Mouse (Mus musculus): ENCODE results near the gene Ffar3. TPM values are rescaled to one million over a fixed set of nuclear protein-coding genes. Genes with fewer than 3 reads are reported as not detected.
"Not testable (repeated sequence)": the region's sequence is repeated elsewhere in the genome, so short reads cannot be mapped to it uniquely, and the experiment has no call there.

The Ffar3 gene
- total and polyA plus RNA-seq, 2 experiments from 2014 or later, result 0.05 to 0.09 TPM

GRCm38 (mm10) chr7:30832261-30832660, 23.7 kb downstream of the Ffar3 start:
- no peak overlapping the region for H3K27ac ChIP-seq
- H3K27me3 ChIP-seq (ENCODE audit: insufficient read depth, low read length), result no peaks in the 10 kb centered on the region
- WGBS, result 70% methylated on average over 12 of the region's 17 CpGs
- H3K36me3 ChIP-seq (ENCODE audit: insufficient read depth, low read length), result no peaks in the 10 kb centered on the region
- H3K9ac ChIP-seq (replicated peaks; ENCODE audit: low read length), result no peak overlapping the region
- TF ChIP-seq CTCF (IDR thresholded peaks at IDR 0.05; ENCODE audit: low read depth), result no peak
- H3K4me3 ChIP-seq (ENCODE audit: low read length), result no peak overlapping the region
- no peaks in the 10 kb centered on the region for H3K4me1 ChIP-seq (ENCODE audit: insufficient read depth, low read length)
- no peak for DNase-seq (ENCODE audit: low spot score)
- ATAC-seq, result no peak
- no peaks in the 10 kb centered on the region for H3K9me3 ChIP-seq (ENCODE audit: low read length)
- H3K4me2 ChIP-seq (ENCODE audit: low read depth, low read length), result no peak overlapping the region

GRCm38 (mm10) chr7:30829428-30829827, 26.6 kb downstream of the Ffar3 start:
- Histone ChIP-seq H3K27ac (no peak overlapping the region), H3K9ac (replicated peaks; ENCODE audit: low read length) (no peak overlapping the region), H3K4me1 (ENCODE audit: insufficient read depth, low read length) (no peaks in the 10 kb centered on the region), H3K4me2 (ENCODE audit: low read depth, low read length) (no peak overlapping the region), H3K9me3 (ENCODE audit: low read length) (no peaks in the 10 kb centered on the region), H3K36me3 (ENCODE audit: insufficient read depth, low read length) (no peaks in the 10 kb centered on the region), H3K4me3 (ENCODE audit: low read length) (no peak overlapping the region), H3K27me3 (ENCODE audit: insufficient read depth, low read length) (no peaks in the 10 kb centered on the region)
- 64% methylated on average over 3 of the region's 3 CpGs for WGBS
- ATAC-seq, result no peak
- no peak for TF ChIP-seq CTCF (IDR thresholded peaks at IDR 0.05; ENCODE audit: low read depth)
- no peak for DNase-seq (ENCODE audit: low spot score)

GRCm38 (mm10) chr7:30828871-30829270, 27.1 kb downstream of the Ffar3 start:
- H3K9ac ChIP-seq (replicated peaks; ENCODE audit: low read length); H3K27ac ChIP-seq; H3K4me3 ChIP-seq (ENCODE audit: low read length): not testable (repeated sequence)

GRCm38 (mm10) chr7:30826660-30827059, 29.3 kb downstream of the Ffar3 start:
- no peak for TF ChIP-seq CTCF (IDR thresholded peaks at IDR 0.05; ENCODE audit: low read depth)

More at GRCm38 (mm10) chr7:30828871-30829270, 27.1 kb downstream of the Ffar3 start:
- H3K9me3 ChIP-seq (ENCODE audit: low read length); H3K4me1 ChIP-seq (ENCODE audit: insufficient read depth, low read length); H3K4me2 ChIP-seq (ENCODE audit: low read depth, low read length); H3K36me3 ChIP-seq (ENCODE audit: insufficient read depth, low read length); H3K27me3 ChIP-seq (ENCODE audit: insufficient read depth, low read length); DNase-seq (ENCODE audit: low spot score); ATAC-seq: not testable (repeated sequence)

GRCm38 (mm10) chr7:30824306-30824705, 31.7 kb downstream of the Ffar3 start:
- Histone ChIP-seq H3K27me3 (ENCODE audit: insufficient read depth, low read length) (no peaks in the 10 kb centered on the region), H3K4me3 (ENCODE audit: low read length) (no peak overlapping the region), H3K4me1 (ENCODE audit: insufficient read depth, low read length) (no peaks in the 10 kb centered on the region), H3K4me2 (ENCODE audit: low read depth, low read length) (no peak overlapping the region), H3K9me3 (ENCODE audit: low read length) (no peaks in the 10 kb centered on the region), H3K27ac (no peak overlapping the region), H3K9ac (replicated peaks; ENCODE audit: low read length) (no peak overlapping the region), H3K36me3 (ENCODE audit: insufficient read depth, low read length) (no peaks in the 10 kb centered on the region)
- WGBS, result 95% methylated on average over 3 of the region's 3 CpGs
- DNase-seq (ENCODE audit: low spot score) (no peak), ATAC-seq (no peak)
- no peak for TF ChIP-seq CTCF (IDR thresholded peaks at IDR 0.05; ENCODE audit: low read depth)

More at GRCm38 (mm10) chr7:30826660-30827059, 29.3 kb downstream of the Ffar3 start:
- 96% methylated on average over 10 of the region's 10 CpGs for WGBS
- ATAC-seq, result no peak
- no peaks in the 10 kb centered on the region for H3K9me3 ChIP-seq (ENCODE audit: low read length)
- H3K36me3 ChIP-seq (ENCODE audit: insufficient read depth, low read length), result no peaks in the 10 kb centered on the region
- no peak overlapping the region for H3K4me2 ChIP-seq (ENCODE audit: low read depth, low read length)
- no peak overlapping the region for H3K9ac ChIP-seq (replicated peaks; ENCODE audit: low read length)
- no peak overlapping the region for H3K27ac ChIP-seq
- H3K4me1 ChIP-seq (ENCODE audit: insufficient read depth, low read length), result no peaks in the 10 kb centered on the region
- no peaks in the 10 kb centered on the region for H3K27me3 ChIP-seq (ENCODE audit: insufficient read depth, low read length)
- H3K4me3 ChIP-seq (ENCODE audit: low read length), result no peak overlapping the region
- DNase-seq (ENCODE audit: low spot score), result no peak

- DNase-seq (ENCODE audit: low spot score) (no peak), ATAC-seq (no peak)
- no peak for TF ChIP-seq CTCF (IDR thresholded peaks at IDR 0.05; ENCODE audit: low read depth)
- Histone ChIP-seq H3K4me2 (ENCODE audit: low read depth, low read length) (no peak within 1 kb of the TSS), H3K27ac (no peak within 1 kb of the TSS), H3K4me3 (ENCODE audit: low read length) (no peak within 1 kb of the TSS), H3K9me3 (ENCODE audit: low read length) (no peaks in the 10 kb centered on the region), H3K36me3 (ENCODE audit: insufficient read depth, low read length) (no peaks in the 10 kb centered on the region), H3K27me3 (ENCODE audit: insufficient read depth, low read length) (no peaks in the 10 kb centered on the region), H3K4me1 (ENCODE audit: insufficient read depth, low read length) (no peaks in the 10 kb centered on the region), H3K9ac (replicated peaks; ENCODE audit: low read length) (no peak within 1 kb of the TSS)
- 89% methylated on average over 18 of the region's 18 CpGs for WGBS
These were observed 32.3 kb downstream of the Ffar3 start, which contains the start of gene Ffar2 for GRCm38 (mm10) chr7:30823675-30824074. Ffar2 (minus strand) TSS chr7:30823775.

GRCm38 (mm10) chr7:30821532-30821931, 34.4 kb downstream of the Ffar3 start:
- Histone ChIP-seq H3K4me1 (ENCODE audit: insufficient read depth, low read length) (no peaks in the 10 kb centered on the region), H3K36me3 (ENCODE audit: insufficient read depth, low read length) (no peaks in the 10 kb centered on the region), H3K9ac (replicated peaks; ENCODE audit: low read length) (no peak overlapping the region), H3K4me3 (ENCODE audit: low read length) (no peak overlapping the region), H3K9me3 (ENCODE audit: low read length) (no peaks in the 10 kb centered on the region), H3K27me3 (ENCODE audit: insufficient read depth, low read length) (no peaks in the 10 kb centered on the region), H3K4me2 (ENCODE audit: low read depth, low read length) (no peak overlapping the region), H3K27ac (no peak overlapping the region)
- DNase-seq (ENCODE audit: low spot score) (no peak), ATAC-seq (no peak)
- no peak for TF ChIP-seq CTCF (IDR thresholded peaks at IDR 0.05; ENCODE audit: low read depth)
- 79% methylated on average over 5 of the region's 5 CpGs for WGBS
